Mouse (Mus musculus): ENCODE measurements around the gene Cpt1c. TPM values are rescaled to one million over a fixed set of nuclear protein-coding genes. Genes with fewer than 3 reads are reported as not detected.
"Not testable (repeated sequence)": the region's sequence is repeated elsewhere in the genome, so short reads cannot be mapped to it uniquely, and the experiment has no call there.

The Cpt1c gene
- 1 to 10 TPM; 1.4 to 2.7 (median 1.8) TPM for total RNA-seq (2022)

DNA sequence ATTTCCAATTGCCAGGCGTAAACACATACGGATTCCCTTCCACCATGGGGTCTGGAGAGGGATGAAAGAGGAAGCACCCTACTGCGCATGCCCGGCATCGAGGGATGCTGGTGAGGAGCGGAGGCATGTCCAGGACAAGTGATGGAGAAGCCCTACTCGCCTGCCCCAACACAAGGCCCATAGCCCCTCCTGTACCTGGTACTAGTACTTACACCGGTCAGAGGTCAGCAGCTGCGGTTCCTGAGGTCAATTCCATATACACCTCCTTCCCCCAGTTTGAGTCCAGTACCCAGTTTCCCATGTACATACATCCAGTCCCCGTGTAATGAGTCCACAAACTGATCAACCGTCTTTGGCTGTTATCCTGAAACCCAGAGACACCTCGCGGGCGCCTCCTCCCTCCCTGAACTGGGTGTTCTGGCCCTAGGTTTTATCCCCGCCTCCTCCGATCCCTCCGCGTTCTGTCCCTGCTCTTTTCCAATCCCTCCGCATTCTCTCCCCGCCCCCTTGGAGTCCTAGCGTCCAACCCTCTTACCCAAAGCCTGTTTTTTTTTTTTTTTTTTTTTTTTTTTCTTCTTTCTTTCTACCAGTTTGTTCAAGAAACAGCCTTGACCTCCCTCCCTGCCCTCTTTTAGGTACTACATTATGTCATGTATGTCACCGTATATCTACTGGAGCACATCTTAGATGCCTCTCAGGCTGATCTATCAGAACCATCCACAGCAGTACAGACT lies at the start of gene Cpt1c:
TSS of gene Cpt1c (minus strand) at position 469 of the 734 bp plus-strand sequence.
- peak; percentile 72 for DNase-seq (ENCODE audit: low spot score)

DNA sequence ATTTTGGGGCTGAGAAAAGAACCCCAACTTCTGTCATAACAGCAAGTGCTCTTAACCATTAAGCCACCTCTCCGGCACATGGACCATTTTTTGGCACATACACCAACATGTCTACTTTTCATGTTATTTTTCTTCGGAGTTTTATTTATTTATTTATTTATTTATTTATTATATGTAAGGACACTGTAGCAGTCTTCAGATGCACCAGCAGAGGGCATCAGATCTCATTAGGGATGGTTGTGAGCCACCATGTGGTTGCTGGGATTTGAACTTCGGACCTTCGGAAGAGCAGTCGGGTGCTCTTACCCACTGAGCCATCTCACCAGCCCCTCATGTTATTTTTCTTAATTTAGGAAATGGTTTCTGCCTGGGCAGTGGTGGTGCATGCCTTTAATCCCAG lies 49.1 kb upstream of the Cpt1c start:
- DNase-seq (ENCODE audit: low spot score) = not testable (repeated sequence)

DNA sequence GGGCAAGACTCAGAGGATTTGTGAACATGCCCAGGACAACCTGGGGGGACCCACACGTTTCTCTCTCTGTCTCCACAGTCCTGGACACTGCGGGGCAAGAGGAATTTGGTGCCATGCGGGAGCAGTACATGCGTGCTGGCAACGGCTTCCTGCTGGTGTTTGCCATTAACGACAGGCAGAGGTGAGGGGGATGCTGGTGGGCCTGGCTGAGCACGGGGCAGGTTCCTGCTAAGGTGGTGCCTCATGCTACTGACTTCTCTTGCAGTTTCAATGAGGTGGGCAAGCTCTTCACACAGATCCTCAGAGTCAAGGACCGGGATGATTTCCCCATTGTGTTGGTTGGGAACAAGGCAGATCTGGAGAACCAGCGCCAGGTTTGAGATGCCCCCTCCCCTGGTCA lies 45.6 kb upstream of the Cpt1c start:
- no peak for DNase-seq (ENCODE audit: low spot score)

DNA sequence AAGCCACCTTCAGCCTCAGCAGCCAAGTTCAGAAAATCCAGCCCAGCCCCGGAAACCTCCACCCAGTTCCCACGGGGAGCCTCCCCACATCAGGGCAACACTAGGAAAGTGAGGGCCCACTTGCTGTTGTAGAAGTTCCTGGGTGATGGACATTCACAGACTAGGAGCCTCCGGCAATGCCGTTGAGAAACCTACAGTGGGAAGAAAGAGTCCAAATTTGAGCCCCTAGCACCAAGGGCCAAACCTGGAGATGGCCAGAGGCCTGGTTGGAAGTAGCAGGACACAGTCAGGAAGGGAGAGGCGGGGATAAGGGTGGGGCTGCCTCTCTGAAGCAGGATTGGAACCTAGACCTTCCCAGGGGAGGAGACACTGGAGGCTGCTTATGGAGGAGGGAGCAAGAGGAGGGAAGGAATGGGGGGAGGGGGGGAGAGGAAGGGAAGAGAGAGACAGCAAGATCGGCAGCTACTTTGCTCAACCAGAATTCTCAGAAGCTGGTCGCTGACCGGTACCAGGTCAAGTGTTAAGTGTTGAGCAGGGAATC lies 44.5 kb upstream of the Cpt1c start:
- DNase-seq (ENCODE audit: low spot score) = peak; percentile 91

DNA sequence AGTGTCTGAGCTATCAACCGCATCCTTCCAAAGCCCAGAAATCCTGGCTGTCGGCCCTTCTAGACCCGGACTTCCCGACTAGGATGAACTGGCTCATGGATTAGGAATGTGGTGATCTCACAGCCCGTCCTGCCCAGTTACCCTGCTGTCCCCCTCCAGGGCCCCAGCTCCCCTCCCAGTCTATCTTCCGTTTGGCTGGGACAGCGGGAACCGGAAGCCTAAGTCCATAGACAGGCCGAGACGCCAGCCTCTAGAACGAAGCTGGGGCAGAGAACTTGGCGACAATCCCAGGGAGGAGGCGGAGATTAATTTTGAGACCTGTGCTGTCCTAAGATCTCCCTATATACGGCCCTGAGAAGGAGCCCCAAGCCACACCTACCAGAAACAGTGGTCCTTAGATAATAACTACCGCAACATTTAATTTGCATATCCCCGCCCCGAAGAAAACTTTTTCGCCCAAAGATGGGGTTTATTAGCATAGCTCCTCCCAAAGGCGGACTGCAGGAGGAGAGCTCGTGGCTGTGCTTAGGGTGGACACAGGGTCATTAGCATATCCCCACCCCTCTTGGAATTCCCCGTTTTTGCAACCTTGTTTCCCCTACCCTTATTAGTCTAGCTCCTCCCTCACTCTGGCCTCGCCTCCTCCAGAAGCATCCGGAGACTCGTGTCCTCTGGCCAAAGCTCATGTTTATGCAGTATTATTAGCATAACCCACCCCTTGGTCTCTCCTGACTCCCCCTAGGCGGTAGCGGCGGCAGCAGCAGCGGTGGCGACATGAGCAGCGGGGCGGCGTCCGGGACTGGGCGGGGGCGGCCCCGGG lies 42.8 kb upstream of the Cpt1c start, which contains the start of gene Rras:
TSS of gene Rras (plus strand) at position 720 of the 820 bp plus-strand sequence.
- DNase-seq (ENCODE audit: low spot score) = peak; percentile 99

DNA sequence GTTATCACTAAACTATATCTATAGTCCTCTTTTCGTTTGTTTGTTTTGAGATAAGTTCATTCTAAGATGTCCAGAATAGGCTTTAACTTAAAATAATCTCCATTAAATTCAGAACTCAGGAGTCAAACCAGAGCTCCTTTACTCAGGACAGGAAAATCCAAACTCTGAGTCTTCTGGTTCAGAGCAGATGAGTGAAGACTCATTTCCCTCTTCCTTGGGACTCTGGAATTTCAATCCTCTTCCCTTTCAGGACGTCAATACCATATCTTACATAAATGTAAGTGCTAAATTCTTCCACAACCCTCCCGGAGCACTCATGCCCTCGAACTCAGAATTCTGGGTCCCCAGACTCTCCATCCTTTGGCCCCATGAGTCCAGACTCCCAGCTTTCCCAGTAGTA lies 42.1 kb upstream of the Cpt1c start:
- no peak for DNase-seq (ENCODE audit: low spot score)

DNA sequence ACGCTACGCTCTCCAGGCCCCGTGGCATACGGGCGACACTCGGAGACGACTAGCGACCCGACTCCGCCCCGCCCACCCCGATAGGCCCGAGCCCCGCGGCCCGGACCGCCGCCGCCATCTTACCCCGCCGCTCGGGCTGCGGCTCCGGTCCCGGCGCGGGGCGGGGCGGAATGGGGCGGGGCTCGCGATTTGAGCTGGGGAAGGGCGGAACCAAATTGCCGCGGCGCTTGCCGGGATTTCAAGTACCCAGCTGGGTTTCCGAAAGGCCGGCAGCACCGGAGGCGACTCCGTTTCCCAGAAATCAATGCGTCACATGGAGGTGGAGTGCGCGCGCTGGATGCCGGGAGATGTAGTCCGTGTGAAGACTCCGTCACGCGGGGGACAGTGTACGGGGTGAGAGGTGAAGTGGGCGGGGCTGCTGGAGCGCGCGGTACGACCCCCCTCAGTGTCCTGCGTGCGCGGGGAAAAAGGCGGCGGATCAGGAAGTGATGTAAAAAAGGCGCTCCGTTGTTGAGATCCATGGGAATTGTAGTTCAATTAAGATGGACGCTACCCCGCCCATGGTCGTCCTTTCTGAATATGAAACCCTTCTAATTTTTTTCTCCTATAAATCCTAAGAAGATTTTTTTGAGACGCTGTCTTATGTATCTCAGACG lies 41.4 kb upstream of the Cpt1c start, which contains the start of gene Scaf1:
TSS of gene Scaf1 (minus strand) at position 407 of the 656 bp plus-strand sequence.
- peak; percentile 99 for DNase-seq (ENCODE audit: low spot score)

DNA sequence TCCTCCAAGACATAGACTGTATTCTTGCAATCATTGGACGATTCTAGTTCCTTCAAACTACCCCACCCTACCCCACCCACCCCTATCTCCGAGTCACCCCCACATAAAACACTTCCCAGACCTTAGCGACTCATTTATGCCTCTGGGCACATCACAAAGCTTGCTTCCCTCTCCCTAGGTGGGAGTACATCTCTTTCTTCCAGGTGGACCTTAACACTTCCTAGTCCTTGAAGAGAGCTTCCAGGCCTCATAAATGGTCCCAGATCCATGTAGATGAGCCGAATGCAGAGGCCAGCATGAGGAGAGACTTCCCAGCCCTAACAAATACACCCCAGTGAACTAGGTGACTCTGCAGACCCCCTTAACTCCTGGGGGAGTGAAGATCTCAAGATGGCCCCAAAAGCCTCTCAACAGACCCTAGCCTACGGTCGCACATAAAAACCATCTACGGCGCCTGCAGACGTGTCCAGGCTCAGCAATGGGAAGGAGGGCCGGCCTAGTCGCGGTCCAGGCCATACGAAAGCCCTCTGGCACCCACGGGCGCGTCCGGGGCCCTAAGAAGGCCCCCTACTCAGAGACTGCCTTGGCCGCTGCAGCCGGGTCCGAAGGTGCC lies 40.8 kb upstream of the Cpt1c start:
- DNase-seq (ENCODE audit: low spot score) = no peak

DNA sequence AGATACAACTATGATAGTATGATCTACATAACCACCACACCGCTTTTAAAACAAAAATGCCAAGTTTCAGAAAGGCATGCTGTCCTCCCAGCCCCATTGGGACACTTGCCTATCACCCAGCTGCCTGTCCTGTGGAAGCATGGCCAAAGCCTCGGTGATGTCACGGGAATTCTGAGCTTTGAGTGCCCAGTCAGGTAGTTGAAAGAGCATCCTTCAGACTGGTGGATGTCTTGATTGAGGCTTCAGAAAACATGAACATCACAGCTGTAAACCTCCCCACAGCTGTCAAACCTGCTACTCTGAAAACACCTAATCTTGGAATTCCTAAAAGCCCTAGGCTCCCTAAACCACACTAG lies 39.4 kb upstream of the Cpt1c start:
- no peak for DNase-seq (ENCODE audit: low spot score)

DNA sequence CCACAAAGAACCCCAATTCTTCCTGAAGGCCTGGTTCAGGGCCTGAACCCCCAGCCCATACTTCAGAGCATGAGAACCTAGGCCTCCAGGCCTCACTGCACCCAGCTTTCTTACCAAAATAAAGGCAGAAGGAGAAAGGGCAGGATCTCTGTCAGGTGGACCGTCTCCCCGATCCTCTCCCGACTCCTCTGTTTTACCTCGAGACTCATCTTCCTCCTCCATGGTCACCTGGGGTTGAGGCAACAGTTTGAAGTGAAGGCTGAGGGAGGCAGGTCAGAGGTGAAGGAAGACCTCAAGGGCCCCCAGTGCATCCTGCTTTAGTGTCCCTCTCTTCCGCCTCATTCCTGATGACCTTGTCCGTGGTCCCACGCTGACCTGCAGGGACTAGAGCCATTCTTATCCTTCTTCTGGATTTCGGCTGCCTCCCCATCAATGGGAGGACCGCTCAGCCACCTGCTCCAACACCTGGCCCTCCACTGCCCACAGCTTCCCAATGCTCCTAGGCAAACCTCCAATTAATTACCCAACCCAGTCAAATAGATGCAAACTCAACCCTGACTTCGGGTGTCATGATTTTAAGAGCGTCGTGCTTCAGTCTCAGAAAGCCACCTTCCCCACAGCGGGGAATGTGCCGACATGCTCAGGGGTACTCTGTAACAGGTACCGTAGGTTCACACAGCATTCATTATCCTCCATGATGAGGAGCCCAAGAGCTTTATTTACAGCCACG lies 38.9 kb upstream of the Cpt1c start:
- DNase-seq (ENCODE audit: low spot score) = no peak

DNA sequence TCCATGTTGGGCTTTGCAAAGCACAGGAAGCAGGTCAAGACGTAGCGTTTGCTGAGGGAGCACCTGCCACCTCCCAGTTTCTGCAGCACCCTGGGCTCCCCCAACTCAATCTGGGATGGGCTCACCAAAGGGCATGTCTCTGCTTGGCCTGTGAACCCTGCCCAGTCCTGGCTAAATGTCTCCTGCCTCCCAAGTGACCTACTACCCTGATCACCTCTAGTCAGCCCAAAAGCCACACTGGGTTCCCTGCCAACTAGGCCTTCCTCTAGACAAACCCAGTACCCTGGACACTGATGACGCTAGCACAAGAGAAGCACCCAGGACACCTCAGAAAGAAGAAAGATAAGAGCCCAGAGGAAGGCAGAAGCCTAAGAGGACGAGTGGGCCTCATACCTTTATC lies 38.2 kb upstream of the Cpt1c start:
- no peak for DNase-seq (ENCODE audit: low spot score)

DNA sequence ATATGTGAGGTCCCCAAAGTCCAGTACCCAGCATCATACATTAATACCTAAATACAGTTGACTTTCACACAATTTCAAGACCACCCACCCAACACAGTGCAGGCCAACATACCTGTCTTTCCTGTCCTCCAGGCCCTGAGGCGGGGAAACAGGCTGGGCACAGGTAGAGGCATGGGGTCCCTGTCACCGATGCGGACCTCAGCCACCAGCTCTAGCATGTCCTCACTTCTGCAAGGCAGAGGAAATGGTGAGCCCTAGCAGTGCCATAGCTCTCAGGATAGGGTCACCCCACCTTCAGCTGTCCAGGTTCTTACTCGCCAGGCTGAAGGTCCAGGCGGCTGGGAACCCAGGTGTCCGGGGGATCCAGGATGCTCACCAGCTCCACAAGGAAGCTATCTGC lies 37.4 kb upstream of the Cpt1c start:
- DNase-seq (ENCODE audit: low spot score) = no peak

DNA sequence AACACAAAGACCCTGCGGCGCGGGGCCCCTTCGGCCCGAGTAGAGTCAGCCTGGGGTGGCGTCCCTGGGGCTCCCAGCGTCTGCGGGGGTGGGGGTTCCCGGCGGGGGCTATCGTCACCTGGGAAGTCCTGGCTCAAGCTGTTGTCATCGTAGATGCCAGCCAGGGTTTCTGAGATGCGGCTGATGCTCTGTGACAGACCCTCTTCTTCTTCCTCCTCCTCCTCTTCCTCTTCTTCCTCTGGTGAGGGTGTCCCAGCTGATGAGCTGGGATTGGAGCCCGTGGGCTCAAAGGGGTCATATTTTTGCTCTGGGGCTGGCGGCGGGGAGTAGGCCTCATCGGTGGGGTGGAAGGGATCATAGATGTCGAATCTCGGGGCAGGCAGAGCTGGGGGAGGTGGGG lies 33.8 kb upstream of the Cpt1c start:
- DNase-seq (ENCODE audit: low spot score) = no peak

DNA sequence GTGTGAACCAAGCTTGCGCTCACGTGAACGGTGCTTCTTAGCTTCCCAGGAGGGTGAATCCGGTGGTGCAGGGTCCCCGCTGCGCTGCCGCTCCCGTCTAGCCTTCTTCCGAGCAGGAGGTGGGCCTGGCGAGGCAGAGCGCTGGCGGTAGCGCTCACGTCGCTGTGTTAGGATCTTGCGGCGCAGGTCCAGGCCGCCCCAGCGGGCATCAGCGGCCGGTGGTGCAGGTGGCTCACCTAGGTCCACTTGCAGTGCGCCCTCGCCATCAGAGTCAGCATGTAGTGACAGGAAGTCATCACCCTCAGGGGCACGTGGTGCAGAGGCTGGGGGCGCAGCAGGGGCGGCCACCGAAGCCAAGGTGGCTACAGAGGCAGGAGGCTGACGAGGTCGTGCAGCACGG lies 33.2 kb upstream of the Cpt1c start:
- no peak for DNase-seq (ENCODE audit: low spot score)

DNA sequence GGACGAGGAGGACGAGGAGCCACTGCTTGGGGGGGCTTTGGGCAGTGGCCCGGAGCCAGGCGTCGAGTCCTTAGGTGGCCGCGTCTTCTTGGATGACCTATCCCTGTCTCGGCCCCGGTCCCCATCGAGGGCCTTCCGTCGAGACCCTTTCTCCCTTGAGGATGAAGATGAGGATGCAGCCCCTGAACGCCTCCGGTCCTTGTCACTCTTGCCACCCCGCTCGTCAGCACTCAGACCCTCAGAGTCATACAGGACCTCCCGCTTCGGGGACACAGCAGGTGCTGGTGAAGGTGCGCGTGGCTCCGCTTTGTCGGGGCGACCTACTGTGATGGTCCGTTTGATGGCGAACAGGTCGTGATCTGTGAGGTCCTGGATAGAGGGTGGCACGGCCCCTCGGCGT lies 32.5 kb upstream of the Cpt1c start:
- DNase-seq (ENCODE audit: low spot score) = no peak

DNA sequence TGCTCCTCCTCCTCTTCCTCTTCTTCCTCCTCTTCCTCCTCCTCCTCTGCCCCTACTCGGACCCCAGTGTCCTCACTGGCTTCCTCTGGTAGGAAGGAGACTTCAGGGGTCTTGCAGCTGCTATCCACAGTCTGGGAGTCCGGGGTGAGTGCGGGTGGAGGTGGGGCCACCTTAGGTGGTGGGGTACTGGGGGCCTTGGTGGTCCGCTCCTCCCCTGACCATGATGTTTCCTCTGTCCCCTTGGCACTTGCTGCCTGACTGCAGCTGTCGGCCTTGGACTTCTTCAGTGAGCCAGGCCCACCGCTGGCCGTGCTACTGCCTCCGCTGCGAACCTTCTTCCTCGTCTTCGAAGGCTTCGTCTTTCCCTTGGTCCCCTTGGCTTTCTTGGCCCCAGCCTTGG lies 31.9 kb upstream of the Cpt1c start:
- no peak for DNase-seq (ENCODE audit: low spot score)

DNA sequence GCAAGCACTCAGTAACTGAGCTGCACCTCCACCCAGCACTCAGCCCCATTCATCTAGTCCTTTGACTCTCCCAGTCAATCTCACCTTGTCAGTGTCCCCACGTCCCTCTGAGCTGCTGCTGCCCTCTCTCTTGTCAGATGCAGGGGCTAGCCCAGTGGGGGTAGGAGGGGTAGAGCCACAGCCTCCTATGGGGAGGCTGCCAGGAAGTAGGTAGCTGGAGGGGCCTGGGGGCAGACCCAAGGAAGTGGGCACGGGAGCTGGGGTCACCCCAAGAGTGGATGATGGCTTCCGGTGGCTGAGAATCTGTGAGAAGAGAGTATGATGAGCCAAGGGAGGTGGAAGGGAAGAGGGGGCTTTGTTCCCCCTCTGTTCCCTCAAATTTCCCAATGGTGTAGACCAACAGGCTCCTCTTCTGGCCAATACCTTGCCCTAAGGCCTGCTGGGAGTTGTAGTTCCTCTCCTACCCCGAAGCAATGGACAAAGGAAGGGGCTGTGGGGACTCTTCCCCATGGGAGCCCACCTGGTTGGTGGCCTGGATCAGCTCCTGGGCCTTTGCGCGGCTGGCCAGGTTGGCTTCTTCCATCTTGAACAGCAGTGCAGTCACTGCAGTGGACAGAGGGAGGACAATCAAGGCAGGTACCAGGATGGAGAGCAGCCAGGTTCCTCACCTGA lies 30.8 kb upstream of the Cpt1c start:
- no peak for DNase-seq (ENCODE audit: low spot score)

DNA sequence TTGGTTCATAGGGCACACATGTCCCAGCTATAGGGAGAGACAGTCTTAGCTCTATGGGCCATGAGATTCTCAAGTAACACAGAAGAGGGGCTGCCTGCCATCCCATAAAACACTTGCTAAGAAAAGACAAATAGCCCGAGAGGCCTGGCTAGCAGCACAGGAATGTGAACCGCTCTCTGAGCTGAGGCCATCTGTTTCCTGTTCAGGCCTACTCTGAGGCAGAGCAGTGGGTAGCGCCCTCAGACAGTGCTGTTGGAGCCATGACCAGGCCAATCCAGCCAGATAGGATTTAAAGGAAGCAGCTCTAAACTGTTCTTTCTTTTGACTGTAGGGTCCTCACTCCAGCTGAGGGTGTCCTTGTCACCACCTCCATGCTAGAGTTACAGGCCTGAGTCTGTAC lies 29.9 kb upstream of the Cpt1c start:
- no peak for DNase-seq (ENCODE audit: low spot score)

DNA sequence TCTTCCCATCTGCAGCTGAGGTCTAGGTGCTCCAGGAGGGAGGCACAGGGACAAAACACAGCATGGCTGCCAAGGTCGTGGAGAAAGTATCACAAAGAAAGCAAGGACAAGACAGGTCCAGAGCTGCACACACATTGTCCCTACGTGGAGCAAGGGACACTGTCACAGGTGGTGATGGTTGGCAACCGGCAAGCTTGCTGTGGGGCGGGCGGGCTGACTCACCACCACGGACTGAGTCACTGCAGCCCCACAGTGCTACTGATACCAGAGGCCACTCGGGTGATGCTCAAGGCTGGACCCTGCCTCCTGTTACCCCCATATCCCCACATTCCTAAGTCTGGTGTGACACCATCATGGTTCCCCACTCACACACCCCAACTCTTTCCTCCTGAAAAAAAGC lies 27.8 kb upstream of the Cpt1c start:
- no peak for DNase-seq (ENCODE audit: low spot score)

DNA sequence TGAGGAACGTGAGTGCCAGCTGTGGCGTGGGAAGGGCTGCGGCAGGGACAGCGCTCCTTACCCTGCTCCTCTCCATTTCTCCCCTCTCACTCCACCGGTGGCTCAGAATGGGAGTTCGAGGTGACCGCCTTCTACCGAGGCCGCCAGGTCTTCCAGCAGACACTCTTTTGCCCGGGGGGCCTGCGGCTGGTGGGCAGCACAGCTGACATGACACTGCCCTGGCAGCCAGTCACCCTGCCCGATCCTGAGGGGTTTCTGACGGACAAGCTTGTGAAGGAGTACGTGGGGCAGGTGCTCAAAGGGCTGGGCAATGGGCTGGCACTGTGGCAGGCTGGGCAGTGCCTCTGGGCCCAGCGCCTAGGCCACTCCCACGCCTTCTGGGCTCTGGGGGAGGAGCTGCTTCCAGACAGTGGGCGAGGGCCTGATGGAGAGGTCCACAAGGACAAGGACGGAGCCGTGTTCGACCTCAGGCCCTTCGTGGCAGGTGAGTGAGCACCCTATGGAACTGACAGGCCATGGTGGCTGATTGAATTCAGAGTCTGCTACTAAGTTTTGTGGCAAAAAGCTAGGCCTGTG lies 26.0 kb upstream of the Cpt1c start:
- no peak for DNase-seq (ENCODE audit: low spot score)
